Mouse (Mus musculus) urinary bladder, postnatal 14 days (tissue): ENCODE measurements around the gene Izumo1.

Experiments used
- DNase-seq: peaks from one replicate; pipeline ENCODE4 v3.0.0; 2021; ENCODE audit warnings: low spot score

The Izumo1 gene

DNA sequence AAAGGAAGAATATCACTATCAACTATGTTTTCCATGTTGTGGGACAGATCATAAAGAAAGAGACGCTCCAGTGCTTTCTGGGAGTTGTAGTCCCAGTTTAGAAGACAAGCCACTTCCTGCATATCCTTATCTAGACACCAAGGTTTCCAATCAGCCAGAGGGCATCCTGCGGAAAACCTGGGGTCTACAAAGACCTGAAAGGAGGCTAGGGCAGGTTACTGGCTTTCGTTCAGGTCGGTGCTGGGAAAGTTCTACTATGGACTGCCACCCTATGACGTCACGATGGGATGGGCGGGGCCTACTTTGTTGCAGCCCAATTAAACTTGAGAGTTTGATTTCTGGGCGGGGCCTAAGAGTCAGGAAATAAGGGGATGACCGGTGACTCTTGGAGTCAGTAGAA, at the start of gene Izumo1:
Gene Izumo1, plus strand, starts transcription at position 369 of the 400 bp plus-strand sequence.
- no peak for DNase-seq

DNA sequence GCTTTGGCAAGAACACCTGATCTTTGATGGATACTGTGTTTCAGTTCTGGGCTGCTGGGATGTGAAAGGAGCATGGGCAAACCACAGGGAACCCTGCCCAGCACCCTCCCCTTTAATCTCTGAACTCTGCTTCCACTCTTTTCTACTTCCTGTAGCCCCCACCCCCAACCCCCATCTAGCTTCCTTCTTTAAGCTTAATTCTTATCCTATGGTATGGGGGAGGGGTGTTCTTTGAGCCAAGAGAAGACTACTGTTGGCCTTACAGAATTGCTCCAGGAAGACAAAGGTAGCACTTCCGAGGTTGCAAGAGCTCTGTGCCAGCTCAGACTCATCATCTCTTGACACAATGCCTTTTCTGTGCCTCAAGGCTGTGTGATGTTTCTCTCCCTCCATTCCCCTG, 49.6 kb upstream of the Izumo1 start:
- no peak for DNase-seq

DNA sequence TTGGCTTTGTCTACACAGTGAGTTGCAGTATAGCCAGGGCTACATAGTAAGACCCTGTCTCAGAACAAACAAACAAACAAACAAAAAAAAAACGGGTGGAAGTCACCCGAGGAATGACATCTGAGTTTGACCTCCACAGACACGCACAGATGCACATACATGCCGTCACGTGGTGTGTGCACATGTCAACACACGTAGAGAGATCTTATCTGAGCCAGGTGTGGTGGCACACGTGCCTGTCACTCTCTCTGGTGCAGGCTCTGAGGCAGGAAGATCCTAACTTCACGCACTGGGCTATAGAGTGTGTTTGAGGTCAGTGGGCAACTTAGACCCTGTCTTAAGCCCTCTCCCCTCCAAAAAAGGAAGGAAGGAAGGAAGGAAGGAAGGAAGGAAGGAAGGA, 47.7 kb upstream of the Izumo1 start:
- no peak for DNase-seq

DNA sequence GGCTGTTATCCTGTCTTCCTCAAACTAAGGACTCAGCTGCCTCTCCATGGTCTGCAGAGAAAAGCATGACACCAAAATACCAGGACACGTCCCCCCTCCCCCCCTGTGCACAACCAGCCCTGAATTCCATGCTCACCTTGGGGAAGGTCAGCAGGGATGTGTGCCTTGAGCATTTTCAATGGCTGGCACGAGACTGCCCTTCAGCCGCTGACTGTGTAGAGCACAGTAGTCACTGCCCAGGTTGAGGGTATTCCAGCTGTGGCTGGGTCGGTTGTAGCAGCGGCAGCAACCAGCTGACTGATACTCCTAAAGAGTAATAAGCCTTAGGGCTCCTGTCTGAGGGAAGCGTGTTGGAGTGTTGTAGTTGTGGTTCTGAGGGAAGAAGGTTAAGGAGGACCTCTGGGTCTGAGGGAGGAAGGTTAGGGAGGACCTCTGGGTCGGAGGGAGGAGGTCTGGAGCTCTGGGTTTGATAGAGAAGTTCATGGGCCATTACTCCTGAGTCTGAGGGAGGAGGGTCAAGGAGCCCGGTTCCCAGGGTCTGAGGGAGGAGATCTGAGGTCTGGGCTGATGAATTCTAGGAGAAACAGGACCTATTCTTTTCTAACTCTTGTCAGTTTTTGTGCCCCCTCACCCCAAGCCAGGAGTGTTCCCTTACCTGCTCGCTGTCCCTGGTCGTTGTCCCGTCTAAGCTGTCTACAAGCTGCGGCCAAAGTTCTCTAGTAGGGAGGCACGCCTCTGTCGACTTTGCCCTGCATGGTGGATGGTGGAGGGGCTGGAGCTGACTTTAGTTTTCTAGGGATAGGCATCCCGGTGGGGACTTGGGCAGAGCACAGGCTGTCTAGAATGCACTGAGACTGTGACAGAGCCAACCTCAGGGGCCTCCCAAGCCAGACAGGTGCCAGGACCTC, 46.9 kb upstream of the Izumo1 start:
- DNase-seq, result no peak

DNA sequence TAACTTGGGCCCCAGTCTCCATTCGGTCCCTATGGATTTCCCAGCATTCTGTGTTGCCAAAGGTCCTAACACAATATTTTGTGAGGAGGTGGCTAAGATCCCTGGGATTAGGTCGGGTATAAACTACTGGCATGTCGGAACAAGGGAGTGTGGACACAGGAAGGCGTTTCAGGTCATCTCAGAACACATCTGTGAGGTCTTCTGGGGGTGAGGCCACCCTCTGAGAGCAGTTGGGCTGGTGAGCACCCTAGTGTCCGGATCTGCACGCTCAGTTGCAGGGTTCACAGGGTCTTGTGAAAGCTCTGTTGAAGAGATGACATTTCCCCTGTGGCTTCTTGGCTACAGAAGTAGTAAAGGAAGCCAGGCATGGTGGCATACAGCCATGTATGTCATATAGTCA, 35.7 kb upstream of the Izumo1 start:
- no peak for DNase-seq

DNA sequence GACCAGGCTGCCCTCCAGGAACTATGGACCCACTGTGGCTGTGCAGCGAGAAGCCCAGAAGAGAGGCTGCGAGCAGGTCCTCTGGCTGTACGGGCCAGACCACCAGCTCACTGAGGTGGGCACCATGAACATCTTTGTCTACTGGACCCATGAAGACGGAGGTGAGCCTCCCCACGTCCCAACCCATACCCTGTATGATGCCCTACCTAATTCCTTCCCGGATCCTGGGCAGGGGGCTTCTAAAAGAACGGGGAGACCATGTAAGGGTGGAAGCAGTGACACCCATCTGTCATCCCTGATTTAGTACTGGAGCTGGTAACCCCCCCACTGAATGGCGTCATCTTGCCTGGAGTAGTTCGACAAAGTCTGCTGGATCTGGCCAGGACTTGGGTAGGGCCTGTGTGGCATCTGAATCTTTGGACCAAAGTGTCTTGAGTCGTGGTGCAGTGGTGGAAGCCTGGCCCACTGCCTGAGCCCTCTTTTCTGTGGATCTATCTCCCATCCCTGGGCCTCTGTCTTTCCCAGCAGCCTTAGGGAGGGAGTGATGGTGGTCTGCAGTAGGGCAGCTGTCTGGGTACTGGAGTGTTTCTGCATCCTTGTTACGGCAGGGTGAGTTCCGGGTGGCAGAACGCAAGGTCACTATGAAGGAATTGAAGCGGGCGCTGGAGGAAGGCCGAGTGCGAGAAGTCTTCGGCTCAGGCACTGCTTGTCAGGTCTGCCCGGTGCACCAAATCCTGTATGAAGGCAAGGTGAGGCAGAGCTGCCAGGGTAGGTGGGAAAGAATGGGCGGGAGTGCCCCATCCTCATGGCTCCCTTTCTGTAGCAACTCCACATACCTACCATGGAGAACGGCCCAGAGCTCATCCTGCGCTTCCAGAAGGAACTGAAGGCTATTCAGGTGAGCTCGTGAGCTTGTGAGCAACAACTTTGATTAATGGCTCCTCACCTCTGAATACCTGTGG, 33.7 kb upstream of the Izumo1 start:
- no peak for DNase-seq

DNA sequence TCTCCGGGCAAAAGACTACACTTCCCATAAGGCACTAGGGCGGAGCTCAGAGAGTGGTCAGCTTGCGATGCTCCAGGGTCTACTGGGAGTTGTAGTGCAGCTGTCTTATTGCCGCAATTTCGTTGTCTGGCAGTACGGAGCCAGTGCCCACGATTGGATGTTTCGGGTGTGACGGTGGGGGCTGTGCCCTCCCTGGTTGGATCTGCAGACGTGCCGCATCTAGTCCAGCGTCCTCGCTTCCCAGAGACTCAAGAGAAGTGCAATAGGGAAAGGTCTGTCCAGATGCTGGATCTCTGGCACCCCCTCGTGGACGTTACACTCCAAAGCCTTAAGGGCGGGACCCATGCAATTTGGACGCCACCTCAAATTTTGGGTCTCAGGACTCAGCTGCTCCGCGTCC, 32.4 kb upstream of the Izumo1 start:
- DNase-seq, result peak; percentile 94

DNA sequence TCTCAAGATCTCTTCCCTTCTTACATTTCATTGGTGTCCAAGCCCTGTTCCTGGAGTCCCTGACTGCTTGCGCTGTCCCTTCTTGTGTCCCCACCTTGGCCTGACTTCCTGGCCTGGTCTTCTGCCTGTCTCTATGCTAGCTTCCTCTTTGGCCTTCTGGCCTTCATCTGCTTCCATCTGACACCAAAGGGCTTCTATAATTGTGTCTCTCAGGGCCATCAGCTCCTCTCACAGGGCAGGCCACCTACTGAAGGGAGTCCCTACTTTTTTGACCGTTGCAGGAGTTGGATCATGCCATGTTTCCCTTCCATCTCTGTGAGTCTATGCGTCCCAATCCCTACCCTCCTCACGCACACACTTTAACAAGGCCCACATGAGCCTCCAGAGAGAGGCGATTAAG, 31.7 kb upstream of the Izumo1 start:
- DNase-seq, result no peak

DNA sequence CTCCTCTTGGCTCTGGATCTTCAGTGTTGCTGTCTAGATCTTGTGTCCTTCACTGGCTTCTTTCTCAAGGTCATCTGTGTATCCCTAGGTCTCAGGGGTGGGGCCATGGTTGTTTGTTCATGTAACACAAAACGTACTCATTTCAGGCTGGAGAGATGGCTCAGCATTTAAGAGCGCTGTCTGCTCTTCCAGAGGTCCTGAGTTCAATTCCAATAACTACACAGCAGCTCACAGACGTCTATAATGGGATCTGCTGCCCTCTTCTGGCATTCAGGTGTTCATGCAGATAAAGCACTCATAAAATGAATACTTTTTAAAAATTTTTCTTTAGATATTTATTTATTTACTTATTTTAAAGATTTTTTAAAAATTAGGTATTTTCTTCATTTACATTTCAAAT, 30.7 kb upstream of the Izumo1 start:
- DNase-seq, result no peak

DNA sequence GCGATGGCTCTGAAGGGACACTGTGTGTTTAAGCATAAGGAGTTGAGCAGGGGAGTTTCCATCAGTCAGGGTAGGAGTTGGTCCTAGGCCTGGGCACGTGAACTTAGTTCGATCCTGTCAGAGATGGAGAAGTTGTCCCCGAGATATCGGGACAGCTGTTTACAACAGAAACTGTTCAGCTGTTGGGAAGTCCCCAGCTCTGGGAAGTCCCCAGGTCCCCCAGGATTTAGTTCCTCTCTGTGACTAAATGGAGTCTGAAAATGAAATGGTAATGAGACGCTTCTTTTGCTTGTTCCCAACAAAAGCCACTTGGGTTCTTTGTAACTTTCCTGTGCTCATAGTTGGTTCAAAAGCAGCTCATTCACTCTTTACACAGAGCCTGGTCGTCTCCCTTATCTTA, 29.7 kb upstream of the Izumo1 start:
- DNase-seq, result no peak

DNA sequence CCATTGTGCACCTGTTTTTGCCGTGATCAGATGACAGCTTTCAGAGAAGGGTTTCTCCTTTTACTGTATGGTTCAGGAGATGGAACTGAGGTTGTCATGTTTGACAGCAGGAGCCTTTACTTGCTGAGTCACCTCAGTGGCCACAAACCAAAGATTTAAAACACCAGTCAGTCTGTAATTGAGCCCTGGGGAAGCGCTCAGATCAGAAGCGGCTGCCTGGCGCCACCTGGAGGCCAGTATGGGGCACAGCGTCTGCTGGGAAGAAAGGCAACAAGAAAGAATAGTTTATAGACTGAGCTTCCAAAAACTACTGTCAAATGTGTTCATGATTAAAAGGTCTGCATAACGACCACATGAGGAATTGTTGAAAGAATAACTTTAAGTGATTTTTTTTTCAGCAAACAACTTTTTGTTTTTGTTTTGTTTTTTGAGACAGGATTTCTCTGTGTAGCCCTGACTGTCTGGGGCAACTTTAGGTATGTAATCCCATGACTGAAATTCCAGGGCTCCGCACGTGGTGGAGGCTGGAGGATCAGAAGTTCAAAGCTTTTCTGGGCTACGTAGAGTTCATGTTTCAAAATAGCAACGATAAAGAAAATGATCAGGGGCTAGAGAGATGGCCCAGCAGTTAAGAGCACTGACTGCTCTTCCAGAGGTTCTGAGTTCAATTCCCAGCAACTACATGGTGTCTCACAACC, 28.3 kb upstream of the Izumo1 start:
- DNase-seq, result peak; percentile 73

DNA sequence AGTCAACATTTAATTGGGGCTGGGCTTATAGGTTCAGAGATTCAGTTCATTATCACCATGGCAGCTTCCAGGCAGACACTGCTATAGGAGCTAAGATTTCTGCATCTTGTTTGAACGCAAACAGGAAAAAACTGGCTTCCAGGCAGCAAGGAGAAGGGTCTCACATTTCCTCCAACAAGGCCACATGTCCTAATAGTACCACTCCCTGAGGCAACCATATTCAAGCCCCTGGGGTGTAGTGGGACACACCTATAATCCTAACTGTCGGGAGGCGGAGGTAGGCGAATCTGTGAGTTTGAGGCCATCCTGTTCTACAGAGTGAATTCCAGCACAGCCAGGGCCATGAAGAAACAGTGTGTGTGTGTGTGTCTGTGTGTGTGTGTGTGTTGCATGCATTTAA, 26.4 kb upstream of the Izumo1 start:
- no peak for DNase-seq

DNA sequence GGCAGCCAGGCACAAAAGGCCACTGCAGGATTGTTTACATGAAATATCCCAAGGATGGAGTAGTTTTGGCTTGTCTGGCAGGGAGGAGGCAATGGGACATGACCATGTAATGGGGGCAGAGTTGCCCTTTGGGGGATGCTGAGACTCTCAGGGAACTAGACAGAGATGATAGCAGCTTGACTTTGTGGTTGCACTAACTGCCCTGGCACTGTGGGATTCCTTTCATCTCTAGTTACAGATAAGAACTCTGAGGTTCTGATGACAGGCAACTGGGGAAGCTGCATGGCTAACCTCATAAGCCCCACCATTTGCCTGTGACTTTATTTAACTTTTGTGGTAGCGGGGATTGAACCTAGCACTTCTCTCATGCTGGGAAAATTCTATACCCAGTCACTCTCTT, 25.5 kb upstream of the Izumo1 start:
- DNase-seq, result no peak

DNA sequence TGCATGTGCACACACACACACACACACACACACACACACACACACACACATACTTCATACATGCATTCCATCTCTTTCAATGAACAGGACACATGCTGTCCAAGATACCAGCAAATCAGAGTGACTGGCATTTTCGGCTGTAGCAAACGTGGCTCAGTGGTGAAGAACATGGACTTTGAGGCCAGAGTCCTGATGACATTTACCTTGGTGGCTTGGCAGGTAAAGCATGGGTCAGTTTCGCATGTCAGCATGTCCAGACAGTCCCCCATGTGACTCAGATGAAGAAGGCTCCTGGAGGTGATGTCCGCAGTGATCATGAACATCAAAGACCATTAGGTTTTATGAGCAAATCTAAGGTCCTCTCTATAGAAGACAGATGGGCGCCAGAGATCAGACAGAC, 24.6 kb upstream of the Izumo1 start:
- DNase-seq, result no peak

DNA sequence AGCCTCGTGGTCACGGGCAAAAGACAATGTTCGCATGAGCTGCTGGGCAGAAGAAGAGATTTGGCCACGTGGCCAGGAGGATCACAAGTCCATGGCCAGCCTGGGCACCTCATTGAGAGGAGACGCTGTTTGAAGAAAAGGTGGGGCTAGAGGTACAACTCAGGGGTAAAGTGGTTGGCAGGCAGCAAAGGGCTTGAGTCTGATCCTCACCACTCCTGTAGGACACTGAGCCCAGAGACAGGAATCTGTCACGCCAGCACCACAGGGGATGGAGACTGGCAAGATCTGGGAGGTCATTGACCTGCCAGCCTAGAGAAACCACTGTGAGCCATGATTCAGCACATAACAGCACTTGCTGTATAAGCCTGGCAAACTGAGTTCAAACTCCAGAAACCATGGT, 24.1 kb upstream of the Izumo1 start:
- DNase-seq, result no peak

DNA sequence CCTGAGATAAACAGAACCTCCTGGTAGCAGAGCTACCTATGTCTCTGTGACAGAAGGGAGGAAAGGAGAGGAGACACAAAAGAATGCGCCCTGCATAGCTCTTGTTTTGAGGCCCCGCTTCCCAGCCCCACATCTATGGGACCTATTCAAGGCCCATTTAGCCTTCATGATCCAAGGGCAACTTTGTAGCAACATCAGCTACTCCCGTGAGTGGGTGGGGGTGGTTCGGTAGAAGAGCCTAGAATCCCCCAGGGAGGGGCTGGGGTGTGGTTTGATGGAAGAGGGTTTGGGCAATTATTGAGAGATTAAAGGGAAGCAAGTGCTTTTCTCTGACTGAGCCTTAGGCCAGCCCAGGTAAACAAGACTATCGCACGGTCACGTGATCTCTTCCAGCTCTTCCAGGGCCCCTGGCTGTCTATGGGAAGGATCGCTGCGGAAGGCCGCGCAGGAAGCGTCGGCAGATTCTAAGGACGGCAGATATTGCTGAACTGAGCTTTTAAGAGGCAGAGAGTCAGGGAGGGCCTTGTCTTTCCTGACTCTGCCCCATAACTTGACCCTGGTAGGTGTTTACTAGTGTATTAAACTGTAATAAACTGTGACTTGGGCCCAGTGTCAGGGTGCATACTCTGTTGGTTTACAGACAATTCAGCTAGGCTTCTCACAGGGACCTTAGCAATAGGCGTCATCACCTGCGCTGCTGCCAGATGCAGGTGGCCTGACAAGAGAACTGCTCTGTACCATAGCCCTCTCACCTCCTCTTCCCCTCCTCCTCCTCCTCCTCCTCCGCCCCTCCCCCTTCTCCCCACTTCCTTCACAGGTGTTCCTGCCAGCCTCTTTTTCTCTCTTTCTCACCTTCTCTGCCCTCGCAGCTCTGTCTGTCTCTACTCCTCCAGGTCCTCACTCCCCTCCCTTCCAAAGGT, 22.4 kb upstream of the Izumo1 start:
- no peak for DNase-seq

DNA sequence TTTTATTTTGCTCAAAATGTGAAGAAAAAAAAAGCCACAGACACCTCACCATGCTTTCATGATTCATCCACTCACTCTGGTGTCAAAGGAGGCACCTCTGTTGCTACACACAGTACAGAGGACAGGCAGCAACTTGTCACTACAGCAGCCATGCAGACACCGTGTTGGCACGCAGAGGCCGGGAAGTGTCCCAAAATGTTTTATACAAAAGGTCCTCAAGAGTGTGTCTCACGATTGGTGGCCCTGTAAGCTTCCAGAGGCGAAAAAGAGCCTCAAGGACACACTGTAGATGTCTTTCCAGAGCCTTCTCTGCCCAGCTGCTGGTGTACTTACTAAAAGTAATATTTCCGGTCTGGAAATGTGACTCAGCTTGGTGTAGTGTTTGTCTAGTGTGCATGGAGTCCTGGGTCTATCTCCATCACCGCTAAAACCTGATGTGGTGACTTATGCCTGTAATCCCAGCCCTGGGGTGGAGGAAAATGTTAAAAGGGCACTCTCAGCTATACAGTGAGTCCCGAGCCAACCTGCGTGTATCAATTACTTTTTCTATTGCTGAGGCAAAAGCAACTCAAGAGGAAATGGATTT, 15.8 kb upstream of the Izumo1 start:
- DNase-seq, result no peak

DNA sequence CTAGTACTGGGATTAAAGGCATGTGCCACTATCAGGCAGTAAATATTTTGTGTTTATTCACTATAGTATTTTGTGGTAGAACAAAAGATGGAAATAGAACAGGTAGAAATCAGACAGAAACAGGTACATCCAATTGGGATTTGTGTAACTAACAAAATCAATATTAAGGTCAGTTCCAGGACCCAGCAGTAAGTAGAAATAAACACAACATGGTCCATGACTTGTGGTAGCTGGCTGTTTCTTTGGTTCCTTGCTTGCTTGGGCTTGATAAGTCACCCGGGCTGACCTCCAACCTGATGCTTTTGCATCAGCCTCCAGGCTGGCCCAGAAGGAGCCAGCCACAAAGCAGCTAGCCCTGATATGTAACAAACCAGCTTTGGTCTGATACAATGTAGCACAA, 12.1 kb upstream of the Izumo1 start:
- DNase-seq, result no peak

DNA sequence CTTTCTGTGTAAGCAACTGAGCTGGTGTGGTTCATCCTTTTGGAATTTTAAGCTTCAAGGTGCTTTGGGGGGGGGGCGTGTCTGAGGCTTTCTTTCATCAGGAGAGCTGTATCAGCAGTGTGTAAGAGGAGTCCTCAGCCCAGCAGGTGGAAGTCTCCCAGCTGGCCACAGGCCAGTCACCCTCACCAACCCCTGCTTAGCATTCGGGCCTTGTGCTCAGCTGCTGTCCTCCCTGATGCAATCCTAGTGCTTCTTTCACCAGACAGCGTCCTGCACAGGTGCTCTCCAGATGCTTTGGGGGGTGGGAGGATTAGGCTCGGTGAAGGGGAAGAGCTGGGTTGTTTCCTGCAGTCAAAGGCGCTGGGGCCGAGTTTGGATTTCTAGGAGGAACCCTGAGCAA, 5.3 kb upstream of the Izumo1 start:
- no peak for DNase-seq

DNA sequence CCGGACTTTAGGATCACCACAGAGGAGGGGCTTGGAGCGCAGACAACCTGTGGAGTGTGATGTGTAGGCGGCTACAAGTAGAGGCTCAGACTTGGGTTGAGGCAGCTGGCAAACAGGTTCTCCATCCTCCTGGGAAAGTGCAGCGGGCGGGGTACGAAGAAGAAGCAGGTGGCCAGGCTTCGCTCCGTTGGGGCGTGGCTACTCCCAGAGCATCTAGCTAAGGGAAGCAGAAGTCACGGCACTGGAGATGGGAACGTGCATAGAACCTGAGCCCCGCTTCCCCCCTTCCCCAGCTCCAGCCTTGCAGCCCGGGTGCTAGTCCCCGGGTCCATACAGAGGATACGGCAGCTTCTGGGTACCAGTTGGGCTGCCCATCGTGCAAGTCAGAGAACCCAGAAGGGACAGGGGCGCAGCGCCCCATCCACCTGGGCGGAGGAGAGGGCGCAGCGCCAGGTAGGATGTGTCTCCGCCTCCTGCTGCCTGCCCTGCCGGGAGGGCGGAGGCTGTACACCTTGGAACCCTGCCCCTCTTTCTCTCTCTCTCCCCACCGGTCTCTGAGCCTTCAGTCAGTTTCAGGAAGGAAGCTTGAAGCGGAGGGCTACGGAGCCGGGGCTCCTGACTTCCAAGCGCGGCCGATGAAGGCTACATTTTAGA, 4.4 kb upstream of the Izumo1 start, which contains the start of gene Fut1:
Gene Fut1, plus strand, starts transcription at position 248 of the 654 bp plus-strand sequence.
- peak; percentile 43 for DNase-seq
